Mouse (Mus musculus) left cerebral cortex, adult 2 months (tissue): ENCODE measurements around the gene Tom1l2. TPM values are rescaled to one million over a fixed set of nuclear protein-coding genes. Genes with fewer than 3 reads are reported as not detected.

ENCODE experiments used
- DNase-seq, 2 experiments: peaks; one replicate each; pipeline ENCODE4 v3.0.0; 2021 to 2022; ENCODE audit warnings: low spot score in 2 of 2, mixed read lengths in 1 of 2; ENCODE audit errors: extremely low spot score in 1 of 2
- H3K27ac ChIP-seq: fragments of 200-600 bp; 2 replicates; pipeline ENCODE4 v1.8.1; 2022
- H3K4me3 ChIP-seq: fragments of 200-600 bp; 2 replicates; pipeline ENCODE4 v1.8.1; 2022
- CTCF ChIP-seq: fragments of 200-600 bp; IDR thresholded peaks from 2 replicates; pipeline ENCODE4 v1.8.1; 2022; ENCODE audit warnings: antibody characterized with exemption, mild to moderate bottlenecking, moderate library complexity
- intact Hi-C: fragments of 180-260 bp; cut with DNase I; formaldehyde crosslinking; loops from one replicate; pipeline ENCODE4 v1.15.1; 2025
- total RNA-seq, 2 experiments: library from RNA; stranded (reverse); gene quantifications; 2 replicates each; pipeline ENCODE4 v1.2.3; 2021

The Tom1l2 gene
- total RNA-seq, 2 experiments from 2014 or later = 216 to 221 TPM

- intact Hi-C loops = no loop called here
These were observed 50.2 kb downstream of the Tom1l2 start for GRCm38 (mm10) chr11:60302354-60303083.

GRCm38 (mm10) chr11:60301588-60302208 lies 51.0 kb downstream of the Tom1l2 start:
- DNase-seq = no peak
- intact Hi-C loops = no loop called here
- no peak overlapping the region for H3K4me3 ChIP-seq
- H3K27ac ChIP-seq = peak overlapping the region; percentile 76
- TF ChIP-seq CTCF = no peak

More at GRCm38 (mm10) chr11:60302354-60303083, 50.2 kb downstream of the Tom1l2 start:
- Histone ChIP-seq H3K27ac (peak overlapping the region; percentile 76), H3K4me3 (no peak overlapping the region)
- TF ChIP-seq CTCF = no peak
- no peak for DNase-seq

- Histone ChIP-seq H3K27ac (peak overlapping the region; percentile 58), H3K4me3 (no peak overlapping the region)
- DNase-seq = no peak
- intact Hi-C loops = no loop called here
- TF ChIP-seq CTCF = no peak
These were observed 52.4 kb downstream of the Tom1l2 start for GRCm38 (mm10) chr11:60300318-60300717.

GRCm38 (mm10) chr11:60297772-60298171 lies 54.9 kb downstream of the Tom1l2 start:
- Histone ChIP-seq H3K4me3 (no peak overlapping the region), H3K27ac (no peak overlapping the region)
- intact Hi-C loops = no loop called here
- DNase-seq = no peak
- TF ChIP-seq CTCF = no peak

GRCm38 (mm10) chr11:60294630-60295313 lies 57.9 kb downstream of the Tom1l2 start:
- no peak for DNase-seq
- Histone ChIP-seq H3K4me3 (no peak overlapping the region), H3K27ac (peak overlapping the region; percentile 92)
- intact Hi-C loops = loop anchor here (5.0 kb wide), 1 partner anchor 58 kb away; the partner anchor contains the start of genes Drc3 and Tom1l2
- no peak for TF ChIP-seq CTCF

- Histone ChIP-seq H3K27ac (peak overlapping the region; percentile 92), H3K4me3 (no peak overlapping the region)
- DNase-seq = peak in 1 of 2 experiments; percentile 31
- intact Hi-C loops = loop anchor here (2.0 to 5.0 kb wide), 4 partner anchors 43 to 189 kb away; partner anchors contain the start of genes Drc3, Rai1 and Tom1l2
- no peak for TF ChIP-seq CTCF
These were observed 58.7 kb downstream of the Tom1l2 start for GRCm38 (mm10) chr11:60293683-60294629.

GRCm38 (mm10) chr11:60292718-60293117 lies 60.0 kb downstream of the Tom1l2 start:
- TF ChIP-seq CTCF = peak; percentile 73
- intact Hi-C loops = loop anchor here (2.0 to 5.0 kb wide), 4 partner anchors 42 to 188 kb away; partner anchors contain the start of genes Drc3, Rai1 and Tom1l2
- DNase-seq = peak; percentile 47 to 61
- peak overlapping the region; percentile 76 for H3K27ac ChIP-seq
- H3K4me3 ChIP-seq = no peak overlapping the region

- no peak overlapping the region for H3K4me3 ChIP-seq
- no peak for TF ChIP-seq CTCF
- no peak overlapping the region for H3K27ac ChIP-seq
- no peak for DNase-seq
- intact Hi-C loops = no loop called here
These were observed 63.7 kb downstream of the Tom1l2 start for GRCm38 (mm10) chr11:60288980-60289379.

- Histone ChIP-seq H3K27ac (peak overlapping the region; percentile 57), H3K4me3 (no peak overlapping the region)
- intact Hi-C loops = loop anchor here (2.0 kb wide), 1 partner anchor 38 kb away; no protein-coding TSS in a partner anchor
- DNase-seq = peak; percentile 37 to 47
- TF ChIP-seq CTCF = no peak
These were observed 66.4 kb downstream of the Tom1l2 start for GRCm38 (mm10) chr11:60286311-60286710.

GRCm38 (mm10) chr11:60280429-60281414 lies 72.0 kb downstream of the Tom1l2 start:
- H3K4me3 ChIP-seq = no peak overlapping the region
- no peak for TF ChIP-seq CTCF
- intact Hi-C loops = no loop called here
- DNase-seq = no peak
- no peak overlapping the region for H3K27ac ChIP-seq
